Mouse (Mus musculus) layer of hippocampus, adult 18-20 months (tissue): ENCODE results near the gene Fam78a. TPM values are rescaled to one million over a fixed set of nuclear protein-coding genes. Genes with fewer than 3 reads are reported as not detected.

Experiments used
- DNase-seq, 2 experiments: peaks; one replicate each; pipeline ENCODE4 v3.0.0; 2022; ENCODE audit warnings: low spot score in 2 of 2
- total RNA-seq, 2 experiments: library from RNA; stranded (reverse); gene quantifications; 2 replicates each; pipeline ENCODE4 v1.2.3; 2021

The Fam78a gene
- total RNA-seq, 2 experiments from 2014 or later = 4.1 to 5.5 TPM

DNA sequence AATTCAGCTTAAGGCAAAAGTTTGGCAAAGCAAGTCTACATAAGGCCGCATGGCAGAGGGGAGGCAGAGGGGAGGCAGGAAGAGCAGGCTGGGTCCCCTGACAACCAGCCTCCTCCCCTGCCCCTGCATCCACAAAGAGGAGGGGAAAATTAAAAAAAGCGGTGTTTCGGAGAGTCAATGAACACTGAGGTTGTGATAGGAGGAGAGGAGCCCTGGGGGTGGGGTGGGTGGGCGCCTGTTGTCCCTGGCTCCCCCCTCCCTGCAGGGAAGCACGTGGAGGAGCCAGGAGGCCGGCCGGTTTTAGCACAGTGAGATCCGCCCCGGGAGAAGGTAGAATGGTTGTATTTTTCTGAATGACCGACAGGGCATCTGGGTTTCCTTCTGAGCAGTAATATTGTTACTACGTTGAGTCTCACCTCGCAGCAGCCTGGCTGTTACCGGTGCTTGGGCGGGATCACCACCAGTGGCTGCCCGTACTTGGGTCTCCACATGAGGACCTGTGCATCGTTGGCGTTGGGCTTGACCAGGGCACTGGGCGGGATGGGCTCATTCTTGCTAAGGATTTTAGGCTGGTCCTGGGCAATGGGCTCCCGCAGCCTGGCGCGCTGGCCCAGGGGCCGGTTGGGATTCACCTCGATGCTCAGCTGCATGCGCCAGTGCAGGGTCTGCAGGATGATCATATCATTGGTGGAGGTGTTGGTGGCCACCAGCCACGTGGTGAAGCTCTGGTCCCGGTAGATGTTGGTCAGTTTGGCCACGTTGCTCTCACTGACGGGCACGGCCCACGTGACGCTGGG is 15.6 kb downstream of the Fam78a start:
- no peak for DNase-seq

DNA sequence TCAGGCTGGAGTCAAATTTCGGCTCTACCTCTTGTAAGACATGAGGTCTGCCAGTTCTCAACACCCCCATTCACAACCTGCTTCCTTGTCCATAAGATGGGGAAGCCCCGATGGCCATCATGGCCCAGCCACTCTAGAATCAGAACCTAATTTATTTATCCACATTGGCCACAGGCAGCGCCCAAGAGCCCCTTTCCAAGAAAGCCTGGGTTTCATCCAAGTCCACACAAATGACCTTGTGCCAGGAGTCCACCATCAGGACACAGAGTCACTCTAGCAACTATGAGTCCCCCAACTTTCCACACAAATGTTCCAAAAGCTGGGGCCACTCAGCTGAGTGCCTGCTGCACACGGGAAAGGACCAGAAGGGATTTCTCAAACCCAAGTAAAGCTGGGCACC is 18.7 kb downstream of the Fam78a start:
- DNase-seq = no peak

DNA sequence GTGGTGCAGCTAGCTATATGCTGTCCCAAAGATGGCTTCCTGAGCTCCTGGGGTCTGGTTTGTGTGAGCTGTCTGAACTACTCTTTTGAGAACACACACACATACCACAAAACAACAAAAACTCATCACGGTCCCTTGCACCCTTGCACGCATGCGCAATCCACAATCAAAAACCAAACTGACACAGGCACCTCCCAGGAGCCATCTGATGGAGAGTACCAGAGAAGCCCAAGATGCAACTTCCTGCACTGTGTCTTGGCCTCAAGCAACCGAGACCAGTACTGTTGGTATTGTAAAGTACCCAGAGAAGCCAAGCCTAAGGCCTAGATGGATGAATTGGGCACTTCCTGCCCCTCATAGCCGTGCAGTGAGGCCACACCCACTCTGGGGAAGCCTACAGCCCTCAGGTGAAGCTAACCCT is 19.3 kb downstream of the Fam78a start:
- DNase-seq = no peak

DNA sequence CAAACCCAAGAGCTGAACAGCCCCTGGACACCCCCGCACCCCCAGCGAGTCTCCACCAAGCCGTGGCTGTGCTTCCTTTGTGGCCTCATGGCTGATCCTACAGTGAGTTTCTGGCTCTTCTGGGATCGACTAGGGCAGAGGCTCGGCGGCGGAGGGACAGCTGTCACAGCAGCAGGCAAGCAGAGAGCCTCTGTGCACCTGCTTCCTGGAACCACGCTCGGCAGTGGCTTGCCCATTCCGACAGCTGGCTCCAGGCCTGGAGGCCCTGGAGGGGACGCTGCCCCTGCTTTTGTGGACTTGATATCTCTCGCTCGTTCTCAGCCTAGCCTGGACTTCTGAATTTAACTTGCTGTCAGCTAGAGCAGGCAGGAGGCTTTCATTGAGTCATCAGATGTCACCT is 19.7 kb downstream of the Fam78a start:
- DNase-seq = no peak

DNA sequence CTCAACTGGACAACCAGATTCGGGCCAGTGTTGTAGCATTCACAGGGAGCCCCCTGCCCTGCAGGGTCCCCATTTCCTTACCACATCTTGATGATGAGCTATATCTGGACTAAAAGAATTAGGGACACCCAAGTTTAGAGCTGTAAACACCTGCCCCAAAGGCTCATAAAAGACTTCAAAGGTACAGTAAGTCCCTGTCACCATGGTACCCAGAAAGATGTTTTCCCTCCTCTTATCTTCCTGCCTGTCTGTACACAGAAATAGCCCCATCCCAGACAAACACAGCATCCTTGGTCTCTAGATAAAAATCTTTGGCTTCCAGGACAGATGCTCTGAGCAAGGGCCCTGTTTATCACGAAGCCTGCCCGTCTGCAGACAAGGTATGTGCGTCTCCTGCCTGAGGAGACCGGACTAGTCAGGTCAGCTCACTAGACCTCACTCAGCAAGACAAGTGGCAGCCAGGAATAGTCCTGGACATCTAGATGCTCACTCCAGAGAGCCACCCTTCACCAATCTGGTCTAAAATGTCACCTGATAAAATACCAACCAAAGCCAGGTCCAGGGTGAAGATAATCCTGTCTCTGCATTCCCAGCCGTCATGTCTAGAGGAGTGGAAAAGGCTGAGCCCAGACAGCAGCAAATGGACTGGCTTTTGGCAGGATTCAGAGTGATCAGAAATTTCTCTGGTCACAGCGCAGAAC is 21.1 kb downstream of the Fam78a start:
- no peak for DNase-seq

DNA sequence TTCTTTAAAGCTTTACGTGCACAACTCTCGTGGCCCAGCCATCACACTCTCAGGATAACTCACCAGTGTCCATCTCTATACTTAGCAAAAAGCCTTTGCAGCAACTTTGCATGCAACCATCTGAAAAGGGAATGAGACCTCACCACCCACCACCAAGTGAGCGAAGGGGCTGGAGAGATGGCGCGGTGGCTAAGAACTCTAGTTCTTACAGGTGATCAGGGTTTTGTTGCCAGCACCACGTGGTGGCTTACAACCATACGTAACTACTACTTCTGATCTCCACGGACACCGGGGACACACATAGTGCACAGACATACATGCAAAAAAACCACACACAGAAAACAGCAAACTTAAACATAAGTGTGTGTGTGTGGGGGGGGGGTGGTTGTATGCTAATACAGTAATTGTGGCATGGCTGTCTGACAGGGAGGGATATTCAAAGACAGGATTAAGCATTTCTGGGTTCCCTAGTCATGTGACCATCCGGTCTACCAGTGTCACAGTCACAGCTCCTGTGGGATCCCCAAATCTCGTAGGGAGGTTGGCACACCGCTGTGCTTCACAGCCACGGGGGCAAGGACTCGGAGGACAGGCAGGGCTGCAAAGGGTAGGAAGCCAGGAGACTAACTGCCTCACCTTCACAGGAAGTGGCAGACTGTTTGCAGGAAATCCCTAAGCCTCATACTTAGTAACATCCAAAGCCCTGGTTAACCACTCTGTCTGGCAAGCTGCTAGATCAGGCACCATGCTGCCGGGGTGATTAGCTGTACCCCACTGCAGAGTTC is 21.8 kb downstream of the Fam78a start:
- no peak for DNase-seq

DNA sequence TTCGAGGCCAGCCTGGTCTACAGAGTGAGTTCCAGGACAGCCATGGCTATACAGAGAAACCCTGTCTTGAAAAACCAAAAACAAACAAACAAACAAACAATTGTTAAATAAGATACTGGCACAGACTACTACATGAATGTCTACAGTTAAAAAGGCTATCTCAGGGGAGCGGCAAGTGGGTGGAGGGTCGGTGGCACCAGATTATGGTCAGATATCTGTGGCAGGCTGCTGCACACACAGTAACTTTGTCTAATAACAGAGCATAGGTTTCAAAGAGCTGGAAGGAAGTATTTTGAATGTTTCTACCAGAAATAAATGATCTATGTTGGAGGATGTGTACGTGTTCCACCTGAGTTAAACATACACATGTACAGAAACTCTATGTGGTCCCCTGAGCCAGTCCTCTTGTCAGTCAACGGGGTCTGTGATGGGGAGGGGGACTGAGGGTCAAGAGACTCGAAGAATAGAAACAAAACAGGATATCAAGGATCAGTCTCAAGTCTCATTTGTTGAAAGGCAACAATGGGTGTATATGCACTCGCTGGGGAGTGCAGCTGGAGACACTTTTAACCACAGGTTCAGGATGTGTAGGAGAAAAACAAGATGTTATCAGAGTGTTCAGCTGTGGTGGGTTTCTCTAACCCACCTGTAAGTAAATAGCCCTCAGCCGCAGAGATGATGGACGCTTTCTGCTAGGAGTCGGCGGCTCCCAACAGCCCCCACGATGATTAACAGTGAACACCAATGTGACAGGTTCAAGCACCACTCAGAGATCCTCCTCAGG is 22.7 kb downstream of the Fam78a start:
- no peak for DNase-seq

DNA sequence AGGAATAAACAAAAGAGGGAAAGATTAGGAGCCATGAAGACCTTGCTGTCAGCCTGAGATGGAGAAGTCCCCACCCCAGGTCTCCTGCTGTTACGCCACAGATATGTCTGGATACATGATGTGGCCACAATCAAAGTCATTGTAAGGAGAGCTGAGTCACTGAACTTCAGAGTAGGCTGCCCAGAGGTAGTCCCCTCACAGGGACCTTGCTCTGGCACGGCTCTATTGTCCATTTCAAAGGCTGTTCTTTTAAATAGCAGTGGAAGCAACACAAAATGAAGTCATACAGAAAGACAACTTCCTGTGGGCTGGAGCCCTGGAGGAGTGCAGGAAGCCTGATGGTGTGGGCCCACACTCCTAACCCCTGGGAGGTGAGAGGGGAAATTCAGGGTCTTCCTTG is 23.5 kb downstream of the Fam78a start:
- DNase-seq = no peak

DNA sequence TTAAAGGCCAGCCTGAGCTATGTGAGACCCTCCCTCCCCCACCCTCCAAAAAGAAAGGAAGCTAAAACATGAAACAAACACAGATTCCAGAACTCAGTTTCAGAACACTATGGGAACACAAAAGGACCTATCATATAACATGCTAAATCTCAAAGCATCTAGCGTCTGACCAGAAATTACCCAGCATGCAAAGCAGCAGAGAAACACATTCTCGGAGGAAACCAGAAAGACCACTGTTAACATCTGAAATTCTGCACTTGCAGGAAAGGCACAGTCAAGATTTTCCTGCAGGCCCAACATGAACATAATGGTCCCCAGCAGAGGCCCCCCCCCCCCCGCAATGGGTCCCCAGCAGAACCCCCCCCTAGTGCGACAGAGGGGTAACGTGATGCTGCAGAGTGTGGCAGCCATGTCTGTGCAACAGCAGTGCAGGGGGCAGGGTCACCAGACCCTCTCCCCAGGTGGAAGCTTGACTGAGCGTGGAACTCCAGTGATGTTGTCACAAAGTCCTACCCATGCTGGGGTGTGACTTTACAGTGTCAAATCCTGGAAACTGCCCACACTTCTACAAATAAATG is 24.3 kb downstream of the Fam78a start:
- DNase-seq = no peak

DNA sequence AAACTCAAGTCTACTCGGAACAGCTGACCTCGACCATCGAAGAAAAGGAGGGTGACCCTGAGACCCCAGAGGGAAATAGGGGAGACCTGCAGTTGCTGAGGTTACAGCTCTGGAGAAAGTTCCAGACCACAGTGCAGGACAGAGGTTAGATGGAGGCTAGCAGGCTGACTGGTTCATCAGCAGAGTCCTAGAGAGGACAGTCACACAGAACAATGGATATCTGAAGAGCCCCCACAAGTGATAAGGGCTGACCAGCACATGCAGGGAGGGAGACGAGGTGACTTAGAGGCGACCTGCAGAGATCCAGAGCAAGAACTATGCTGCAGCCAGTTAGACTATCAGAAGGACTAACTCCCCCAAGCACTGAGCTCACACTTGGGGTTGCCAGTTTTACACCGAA is 25.0 kb downstream of the Fam78a start:
- DNase-seq = no peak

DNA sequence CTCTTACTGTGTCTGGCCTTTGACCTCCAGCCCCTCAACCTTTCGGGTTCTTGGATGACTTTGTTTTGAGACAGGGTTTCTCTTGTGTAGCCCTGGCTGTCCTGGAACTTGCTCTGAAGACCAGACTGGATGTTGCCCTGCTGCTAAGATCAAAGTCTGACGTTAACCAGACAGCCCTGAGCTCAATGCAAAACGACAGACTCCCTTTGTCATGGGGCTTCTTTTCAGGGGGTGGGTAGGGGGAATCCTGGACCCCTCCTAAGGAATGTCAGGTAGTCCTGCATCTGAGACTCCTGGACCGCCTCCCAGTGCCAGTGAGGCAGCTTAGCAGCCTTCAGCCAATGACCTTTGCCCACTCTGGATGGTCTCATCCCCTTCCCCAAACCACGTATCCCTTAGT is 25.9 kb downstream of the Fam78a start:
- no peak for DNase-seq

DNA sequence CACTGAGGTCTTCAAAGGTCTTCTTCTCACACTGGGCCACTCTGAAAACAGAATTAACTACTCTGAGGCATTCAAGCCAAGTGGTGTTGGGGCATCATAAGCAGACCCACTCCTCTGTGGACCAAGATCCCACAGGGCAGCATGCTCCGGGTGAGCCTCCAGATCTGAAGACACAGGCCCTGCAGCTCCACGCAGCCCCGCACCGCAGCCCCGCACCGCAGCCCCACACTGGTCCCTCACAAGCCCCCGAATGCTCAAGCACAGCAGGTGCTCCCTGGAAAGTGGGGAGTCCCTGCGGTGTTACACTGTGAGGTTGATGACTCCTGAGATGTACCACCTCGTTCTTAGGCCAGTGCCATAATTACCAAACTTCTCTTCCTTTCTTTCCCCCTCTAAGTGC is 26.4 kb downstream of the Fam78a start:
- DNase-seq = no peak

DNA sequence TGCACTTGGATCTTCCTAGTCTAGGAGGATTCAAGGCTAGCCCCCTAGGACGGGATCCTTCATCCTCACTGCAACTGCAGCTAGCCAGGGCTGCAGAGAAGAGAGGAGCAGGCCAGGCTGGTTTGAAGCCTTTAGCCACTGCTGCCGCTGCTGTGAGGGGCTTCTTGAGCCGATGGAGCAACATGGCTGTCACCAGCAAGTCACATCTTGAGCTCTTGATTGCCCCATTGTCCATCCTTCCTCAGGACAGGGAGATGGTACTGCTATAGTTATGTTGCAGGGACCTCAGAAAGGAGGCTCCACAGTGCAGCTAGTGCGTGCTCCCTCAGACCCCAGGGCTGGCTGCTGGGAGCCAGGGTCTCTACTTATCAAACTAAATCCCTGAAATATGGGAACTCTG is 26.9 kb downstream of the Fam78a start:
- DNase-seq = no peak

DNA sequence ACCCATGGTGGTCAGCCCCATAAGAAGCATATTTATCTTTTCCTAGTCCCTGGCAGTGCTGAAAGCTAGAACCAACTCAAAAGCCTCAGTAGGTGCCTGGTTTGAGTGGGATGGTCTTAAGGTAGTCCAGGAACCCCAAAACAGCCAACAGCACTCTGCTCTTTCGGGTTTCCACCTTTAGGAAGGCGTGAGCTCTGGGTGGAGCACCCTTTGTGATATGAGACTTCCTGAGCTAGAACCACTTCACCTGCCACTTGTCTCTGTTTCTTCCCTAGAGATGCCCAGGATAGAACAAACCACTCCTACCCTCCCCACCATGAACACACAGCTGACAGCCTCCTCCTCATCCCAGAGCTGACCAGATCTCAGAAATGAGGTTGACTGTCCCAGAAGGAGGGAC is 27.3 kb downstream of the Fam78a start:
- DNase-seq = no peak

DNA sequence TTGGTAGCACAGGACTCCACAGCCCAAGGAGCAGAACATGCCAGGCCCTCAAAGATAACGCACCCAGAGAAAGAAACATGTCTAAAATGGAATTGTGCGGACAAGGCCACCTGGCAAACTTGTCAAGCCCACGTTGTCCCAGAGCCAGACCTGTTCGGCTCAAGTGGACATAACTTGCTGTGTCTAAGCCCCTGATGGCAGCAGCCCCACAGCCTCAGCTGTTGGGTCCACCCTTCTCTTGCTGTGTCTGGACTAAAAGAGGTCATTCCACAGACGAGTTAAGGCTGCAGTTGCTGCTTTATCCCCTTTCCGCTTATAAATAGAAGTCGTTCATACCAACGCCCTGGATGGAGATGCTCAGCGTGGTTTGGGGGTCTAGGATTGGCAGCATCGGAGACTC is 28.1 kb downstream of the Fam78a start:
- DNase-seq = no peak

DNA sequence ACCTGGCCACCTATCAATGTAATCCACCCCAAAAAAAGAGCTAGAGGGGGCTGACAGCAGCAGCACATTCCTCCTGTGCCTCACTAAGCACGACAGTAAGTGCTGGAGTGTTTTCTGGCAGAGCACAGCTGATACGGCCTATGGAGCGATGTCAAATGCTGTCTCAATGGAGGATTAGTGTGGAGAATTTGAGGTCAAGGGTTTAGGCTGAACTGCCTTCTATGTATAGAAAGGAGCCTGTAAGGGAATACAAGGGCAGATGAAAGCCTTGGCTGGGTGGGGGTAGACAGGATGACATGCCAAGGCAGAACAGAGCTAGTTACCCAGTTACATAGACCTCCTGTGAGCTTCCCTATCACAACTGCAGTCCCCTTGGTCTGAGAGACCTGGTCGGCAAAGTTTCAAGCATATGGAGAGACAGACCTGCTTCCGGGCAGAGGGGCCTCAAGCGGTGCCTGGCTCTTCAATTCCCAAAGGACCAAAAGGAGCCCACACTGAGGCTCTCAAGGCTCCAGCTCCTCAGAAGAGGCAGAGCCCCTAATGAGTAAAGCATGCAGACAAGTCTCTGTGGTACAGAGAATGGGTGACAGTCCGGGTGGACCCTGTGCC is 29.2 kb downstream of the Fam78a start:
- no peak for DNase-seq

DNA sequence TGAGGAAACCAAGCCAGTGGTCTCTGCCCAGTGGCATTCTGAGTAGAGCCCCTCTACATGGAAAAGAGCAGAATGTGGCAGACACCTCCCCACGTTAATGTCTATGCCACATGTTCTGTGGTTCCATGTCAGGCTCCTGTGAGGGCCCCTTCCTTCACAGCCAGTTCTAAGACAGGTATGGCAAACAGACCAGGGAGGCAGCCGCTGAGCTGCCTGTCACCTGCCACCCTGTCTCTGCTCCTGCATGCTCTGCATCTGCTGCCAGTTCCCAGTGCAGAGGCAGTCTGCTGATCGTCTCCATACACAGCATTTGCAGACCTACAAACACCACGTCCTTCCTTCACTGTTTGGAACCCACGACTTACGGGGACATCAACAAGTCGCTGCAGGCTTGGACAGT is 32.2 kb downstream of the Fam78a start:
- DNase-seq = no peak

DNA sequence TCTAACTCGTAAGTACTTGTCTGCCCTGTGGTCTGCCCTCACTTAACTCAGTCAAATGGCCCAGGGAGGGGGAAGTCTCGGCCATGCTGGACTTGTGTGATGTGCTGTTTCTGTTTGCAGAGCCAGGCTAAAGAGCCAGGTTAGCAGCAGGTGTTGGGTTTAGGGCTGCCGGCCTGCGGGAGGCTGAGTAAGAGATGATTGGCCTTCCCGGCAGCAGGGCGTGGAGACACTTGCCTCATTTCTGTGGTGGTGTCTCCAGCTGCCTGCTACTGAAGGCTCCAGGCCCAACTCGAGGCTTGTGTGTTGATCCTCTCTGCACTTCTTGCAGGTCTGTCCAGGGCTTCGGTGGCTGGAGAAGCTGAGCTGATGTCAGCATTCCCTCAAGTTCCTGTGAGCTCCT is 32.9 kb downstream of the Fam78a start:
- no peak for DNase-seq

DNA sequence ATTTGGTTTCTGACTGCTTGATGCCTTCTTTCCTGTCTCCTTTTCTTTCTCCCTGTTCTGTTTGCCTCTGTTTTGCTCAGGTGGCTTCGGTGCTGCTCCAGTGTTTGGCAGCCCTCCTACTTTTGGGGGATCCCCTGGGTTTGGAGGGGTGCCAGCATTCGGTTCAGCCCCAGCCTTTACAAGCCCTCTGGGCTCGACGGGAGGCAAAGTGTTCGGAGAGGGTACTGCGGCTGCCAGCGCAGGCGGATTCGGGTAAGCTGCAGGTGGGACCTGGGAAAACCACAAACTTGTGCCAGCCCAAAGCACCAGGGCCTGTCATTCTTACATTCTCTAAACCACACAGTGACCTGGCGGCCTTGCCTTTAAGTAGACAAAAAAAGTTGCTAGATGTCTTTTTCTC is 37.3 kb downstream of the Fam78a start:
- no peak for DNase-seq

DNA sequence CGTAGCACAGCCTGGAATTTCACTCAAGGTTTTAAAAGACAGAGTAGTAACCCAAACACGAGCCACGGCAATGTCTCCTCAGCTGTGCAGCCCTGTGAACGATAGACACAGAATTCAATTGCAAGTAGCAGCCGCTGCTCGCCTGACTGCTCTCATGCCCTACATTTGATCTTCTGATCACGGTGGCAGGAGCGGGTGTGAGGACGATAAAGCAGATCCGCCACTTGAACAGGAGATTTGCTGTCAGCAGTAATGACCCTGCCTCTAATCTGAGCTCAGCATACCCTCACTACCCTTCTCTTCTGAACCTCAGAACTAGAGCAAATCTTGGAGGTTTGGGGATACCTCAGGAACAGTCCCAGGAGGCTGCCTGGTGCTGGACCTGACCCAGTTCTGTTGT is 38.6 kb downstream of the Fam78a start:
- DNase-seq = no peak

DNA sequence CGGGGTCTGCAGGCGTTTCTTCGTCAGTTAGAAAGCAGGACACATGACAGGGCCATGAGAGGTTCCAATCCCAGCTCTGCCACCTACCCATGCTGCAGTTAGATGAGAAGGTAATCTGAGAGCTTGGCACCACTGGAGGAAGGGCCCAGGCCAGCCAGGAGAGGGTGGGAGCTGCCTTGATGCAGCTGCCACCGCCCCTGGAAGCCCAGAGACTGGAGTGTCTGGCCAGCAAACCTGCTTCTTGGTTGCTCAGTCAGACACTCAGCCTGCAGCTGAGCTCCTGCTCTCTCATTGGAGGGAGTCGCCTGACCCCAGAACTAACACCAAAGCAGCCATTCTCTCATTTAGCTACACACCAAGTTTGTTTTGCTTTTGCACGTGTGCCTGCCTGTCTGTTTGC is 39.3 kb downstream of the Fam78a start:
- no peak for DNase-seq
